Mouse (Mus musculus) lung, postnatal 0 days (tissue): Measurements from ENCODE around the gene Wdr66. TPM values are rescaled to one million over a fixed set of nuclear protein-coding genes. Genes with fewer than 3 reads are reported as not detected.

Experiments
- ATAC-seq: fragments of 200-750 bp; cut with Nextera tagmentation; 2 replicates; pipeline ENCODE4 v1.8.0; 2017; ENCODE audit warnings: moderate library complexity
- DNase-seq: peaks from one replicate; pipeline ENCODE4 v3.0.0-alpha.2; 2016; ENCODE audit warnings: low spot score
- H3K27ac ChIP-seq: fragments of 300-500 bp; sonication (generic); 2 replicates; pipeline ENCODE4 v1.5.1; 2014; ENCODE audit warnings: antibody characterized with exemption, mild to moderate bottlenecking, low read length, mixed read lengths
- H3K27me3 ChIP-seq: fragments of 300-500 bp; sonication (generic); replicated peaks from 2 replicates; pipeline ENCODE4 v1.6.1; 2014; ENCODE audit warnings: low read length, mixed read lengths; ENCODE audit not compliant: insufficient read depth
- H3K36me3 ChIP-seq: fragments of 300-500 bp; sonication (generic); 2 replicates; pipeline ENCODE4 v1.6.1; 2014; ENCODE audit warnings: low read length, mixed read lengths; ENCODE audit not compliant: insufficient read depth
- H3K4me1 ChIP-seq: fragments of 300-500 bp; sonication (generic); 2 replicates; pipeline ENCODE4 v1.6.1; 2014; ENCODE audit warnings: antibody characterized with exemption, low read depth, low read length, mixed read lengths; ENCODE audit not compliant: insufficient read depth
- H3K4me2 ChIP-seq: fragments of 300-500 bp; sonication (generic); replicated peaks from 2 replicates; pipeline ENCODE4 v1.6.1; 2014; ENCODE audit warnings: low read depth, mild to moderate bottlenecking, low read length, moderate library complexity, mixed read lengths
- H3K4me3 ChIP-seq: fragments of 300-500 bp; sonication (generic); 2 replicates; pipeline ENCODE4 v1.5.1; 2014; ENCODE audit warnings: low read depth, low read length
- H3K9ac ChIP-seq: fragments of 300-500 bp; sonication (generic); replicated peaks from 2 replicates; pipeline ENCODE4 v1.6.1; 2014; ENCODE audit warnings: low read depth, mild to moderate bottlenecking
- H3K9me3 ChIP-seq: fragments of 300-500 bp; sonication (generic); 2 replicates; pipeline ENCODE4 v1.6.1; 2016; ENCODE audit warnings: low read length, mixed read lengths
- CTCF ChIP-seq: IDR thresholded peaks from 2 replicates; pipeline ENCODE4 v1.5.1; 2016; ENCODE audit warnings: antibody characterized with exemption, mild to moderate bottlenecking
- EP300 ChIP-seq: IDR thresholded peaks from 2 replicates; pipeline ENCODE4 v1.6.1; 2016; ENCODE audit warnings: antibody characterized with exemption, mild to moderate bottlenecking, control low read depth
- WGBS: fragments of 180-500 bp; shearing (Covaris S2); extraction: QIAGEN DNeasy Blood & Tissue Kit; methylation state at CpG from one replicate; pipeline ENCODE4 v1.1.7; 2014; 5-methylcytosine and 5-hydroxymethylcytosine counted together
- polyA plus RNA-seq: library from polyadenylated mRNA; unstranded; fragments of >200 nt; fragmentation: Nextera tagmentation; extraction: Ambion mirVana; gene quantifications from 2 replicates; pipeline ENCODE4 v1.2.1, GENCODE M21; 2015

Wdr66 gene
- polyA plus RNA-seq, 1 experiment from 2014 or later = 1.9 TPM

GRCm38 (mm10) chr5:123317992-123318391 is 66.1 kb downstream of the Wdr66 start:
- no peaks in the 10 kb centered on the region for H3K36me3 ChIP-seq
- no peaks in the 10 kb centered on the region for H3K4me1 ChIP-seq
- ATAC-seq (peak; percentile 40), DNase-seq (peak; percentile 76)
- H3K27me3 ChIP-seq = no peaks in the 10 kb centered on the region
- peak overlapping the region; percentile 32; the same call in 1 of the 2 replicates for H3K9ac ChIP-seq
- H3K27ac ChIP-seq = peak overlapping the region; percentile 59; the same call in 1 of the 2 replicates
- 7% methylated on average over 6 of the region's 6 CpGs for WGBS
- peak overlapping the region; percentile 42 for H3K4me3 ChIP-seq
- no peaks in the 10 kb centered on the region for H3K9me3 ChIP-seq
- H3K4me2 ChIP-seq = peak overlapping the region; percentile 59
- TF ChIP-seq EP300 = no peak
- no peak for TF ChIP-seq CTCF

- H3K4me1 ChIP-seq = no peaks in the 10 kb centered on the region
- no peaks in the 10 kb centered on the region for H3K27me3 ChIP-seq
- ATAC-seq = no peak
- WGBS = 95% methylated on average over 3 of the region's 3 CpGs
- no peak overlapping the region for H3K9ac ChIP-seq
- H3K27ac ChIP-seq = no peak overlapping the region
- no peaks in the 10 kb centered on the region for H3K9me3 ChIP-seq
- TF ChIP-seq EP300 = no peak
- TF ChIP-seq CTCF = peak; percentile 29; the same call in 1 of the 2 replicates
- no peak overlapping the region for H3K4me2 ChIP-seq
- no peak overlapping the region for H3K4me3 ChIP-seq
- DNase-seq = no peak
- H3K36me3 ChIP-seq = no peaks in the 10 kb centered on the region
Observed at GRCm38 (mm10) chr5:123320136-123320535, 68.2 kb downstream of the Wdr66 start.

GRCm38 (mm10) chr5:123324242-123324641 is 72.3 kb downstream of the Wdr66 start:
- Histone ChIP-seq H3K9ac (no peak overlapping the region), H3K36me3 (no peaks in the 10 kb centered on the region), H3K27ac (no peak overlapping the region), H3K9me3 (no peaks in the 10 kb centered on the region), H3K4me2 (no peak overlapping the region), H3K4me1 (peaks cover 4% of the 10 kb centered on the region; the same call in 1 of the 2 replicates), H3K4me3 (no peak overlapping the region), H3K27me3 (no peaks in the 10 kb centered on the region)
- WGBS = 42% methylated on average over 15 of the region's 15 CpGs
- no peak for DNase-seq
- no peak for ATAC-seq
- no peak for TF ChIP-seq EP300

DNA sequence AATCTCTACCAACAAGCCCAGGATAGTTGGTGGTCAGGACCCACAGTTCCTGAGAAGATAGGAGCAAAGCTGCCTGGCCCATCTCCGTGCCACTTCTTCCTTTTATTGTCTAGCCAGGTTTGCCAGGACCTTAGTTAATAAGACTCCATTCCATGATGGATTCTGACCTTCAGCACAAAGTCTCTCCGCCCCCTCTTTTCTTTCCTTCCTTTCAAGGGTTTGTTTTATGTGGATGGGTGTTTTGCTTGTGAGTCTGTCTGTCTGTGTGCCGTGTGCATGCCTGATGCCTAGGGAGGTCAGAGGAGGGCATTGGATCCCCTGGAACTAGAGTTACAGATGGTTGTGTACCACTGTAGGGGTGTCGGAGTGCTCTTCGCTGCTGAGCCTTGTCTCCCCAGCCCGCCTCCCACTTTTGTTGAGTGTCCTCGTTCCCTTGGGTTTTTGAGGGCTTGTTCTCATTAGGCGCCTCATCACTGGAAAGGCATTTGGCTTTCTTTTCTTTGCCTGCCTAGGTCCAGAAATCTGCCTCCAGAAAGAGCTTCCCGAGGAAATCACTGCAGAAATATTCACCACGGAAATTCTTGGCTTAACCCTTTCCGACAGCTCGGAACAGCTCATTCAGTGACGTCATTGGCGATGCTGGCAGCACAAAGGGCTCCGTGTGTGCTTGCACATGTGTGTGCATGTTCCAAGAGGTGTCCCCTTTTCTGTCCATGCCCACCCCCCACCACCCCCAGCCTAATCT is 74.3 kb downstream of the Wdr66 start:
- TF ChIP-seq CTCF (no peak), EP300 (no peak)
- ATAC-seq (peak; percentile 71), DNase-seq (peak; percentile 66)
- no peak overlapping the region for H3K9ac ChIP-seq
- H3K27me3 ChIP-seq = no peaks in the 10 kb centered on the region
- no peaks in the 10 kb centered on the region for H3K36me3 ChIP-seq
- WGBS = 43% methylated on average over 15 of the region's 15 CpGs
- H3K4me3 ChIP-seq = no peak overlapping the region
- H3K4me1 ChIP-seq = peaks cover 4% of the 10 kb centered on the region; the same call in 1 of the 2 replicates
- no peak overlapping the region for H3K4me2 ChIP-seq
- no peaks in the 10 kb centered on the region for H3K9me3 ChIP-seq
- H3K27ac ChIP-seq = no peak overlapping the region

- ATAC-seq = peak; percentile 74
- peak; percentile 37 for DNase-seq
- H3K4me3 ChIP-seq = no peak overlapping the region
- TF ChIP-seq EP300 (no peak), CTCF (no peak)
- WGBS = 69% methylated on average over 9 of the region's 9 CpGs
- no peak overlapping the region for H3K4me2 ChIP-seq
- H3K4me1 ChIP-seq = peaks cover 4% of the 10 kb centered on the region; the same call in 1 of the 2 replicates
- no peak overlapping the region for H3K9ac ChIP-seq
- no peaks in the 10 kb centered on the region for H3K27me3 ChIP-seq
- H3K36me3 ChIP-seq = no peaks in the 10 kb centered on the region
- H3K9me3 ChIP-seq = no peaks in the 10 kb centered on the region
- H3K27ac ChIP-seq = no peak overlapping the region
Observed at GRCm38 (mm10) chr5:123326751-123327148, 74.8 kb downstream of the Wdr66 start.

DNA sequence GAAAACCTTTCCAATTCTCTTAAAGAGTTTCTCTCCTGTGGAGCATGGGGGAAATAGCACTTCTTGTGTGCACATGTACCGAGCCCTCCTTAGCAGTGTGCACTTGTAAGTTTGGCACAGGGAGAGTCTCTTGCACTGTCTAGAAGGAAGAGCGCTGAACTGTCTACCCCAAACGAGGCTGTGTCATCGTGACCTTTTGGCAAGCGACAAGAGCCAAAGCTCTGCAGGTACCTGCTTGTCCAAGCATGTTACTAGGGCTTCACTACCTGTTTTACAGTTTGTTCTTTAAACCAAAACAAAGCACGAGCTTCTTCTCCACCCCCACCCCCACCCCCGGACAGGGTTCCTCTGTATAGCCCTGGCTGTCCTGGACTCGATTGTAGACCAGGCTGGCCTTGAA is 75.8 kb downstream of the Wdr66 start:
- Histone ChIP-seq H3K4me1 (peaks cover 4% of the 10 kb centered on the region; the same call in 1 of the 2 replicates), H3K9ac (no peak overlapping the region), H3K27ac (no peak overlapping the region), H3K4me3 (no peak overlapping the region), H3K4me2 (no peak overlapping the region), H3K9me3 (no peaks in the 10 kb centered on the region), H3K27me3 (no peaks in the 10 kb centered on the region), H3K36me3 (no peaks in the 10 kb centered on the region)
- TF ChIP-seq EP300 (no peak), CTCF (no peak)
- ATAC-seq (no peak), DNase-seq (no peak)
- WGBS = 81% methylated on average over 8 of the region's 8 CpGs
